Mouse (Mus musculus): ENCODE results near the gene Plekhg5. TPM values are rescaled to one million over a fixed set of nuclear protein-coding genes. Genes with fewer than 3 reads are reported as not detected.

The Plekhg5 gene
- polyA plus RNA-seq, 1 experiment = 11.8 TPM

GRCm38 (mm10) chr4:152151451-152151965, 79.2 kb downstream of the Plekhg5 start:
- WGBS = 51% methylated on average over 7 of the region's 7 CpGs
- TF ChIP-seq CTCF (IDR thresholded peaks at IDR 0.05; ENCODE audit: borderline replicate concordance, insufficient read depth, low read depth, low read length) (no peak), POLR2A (IDR thresholded peaks at IDR 0.05; ENCODE audit: borderline replicate concordance, insufficient read depth, low read length) (no peak)
- Histone ChIP-seq H3K4me3 (replicated peaks; ENCODE audit: insufficient read depth, low read depth, low read length) (no peak overlapping the region), H3K27ac (ENCODE audit: insufficient read depth, low read length) (no peak overlapping the region), H3K4me1 (ENCODE audit: control insufficient read depth, insufficient read depth, low read length) (no peaks in the 10 kb centered on the region), H3K27me3 (ENCODE audit: control insufficient read depth, insufficient read depth, low read length) (peaks cover 3% of the 10 kb centered on the region; the same call in 1 of the 2 replicates)
- no peak for DNase-seq

- Histone ChIP-seq H3K4me1 (ENCODE audit: control insufficient read depth, insufficient read depth, low read length) (no peaks in the 10 kb centered on the region), H3K27ac (ENCODE audit: insufficient read depth, low read length) (no peak within 1 kb of the TSS), H3K27me3 (ENCODE audit: control insufficient read depth, insufficient read depth, low read length) (peaks cover 3% of the 10 kb centered on the region; the same call in 1 of the 2 replicates), H3K4me3 (replicated peaks; ENCODE audit: insufficient read depth, low read depth, low read length) (no peak within 1 kb of the TSS)
- no peak for TF ChIP-seq POLR2A (IDR thresholded peaks at IDR 0.05; ENCODE audit: borderline replicate concordance, insufficient read depth, low read length)
- TF ChIP-seq CTCF (IDR thresholded peaks at IDR 0.05; ENCODE audit: borderline replicate concordance, insufficient read depth, low read depth, low read length) = no peak
- no peak for DNase-seq
- WGBS = 4% methylated on average over 57 of the region's 57 CpGs
Measured at GRCm38 (mm10) chr4:152151966-152152544, 79.8 kb downstream of the Plekhg5 start, which contains the start of gene Espn. Gene Espn (minus strand): TSS chr4:152152371.

GRCm38 (mm10) chr4:152153771-152154177, 81.5 kb downstream of the Plekhg5 start:
- peak; percentile 35 to 67 for DNase-seq
- Histone ChIP-seq H3K27ac (ENCODE audit: insufficient read depth, low read length) (no peak overlapping the region), H3K4me3 (replicated peaks; ENCODE audit: insufficient read depth, low read depth, low read length) (no peak overlapping the region), H3K4me1 (ENCODE audit: control insufficient read depth, insufficient read depth, low read length) (no peaks in the 10 kb centered on the region), H3K27me3 (ENCODE audit: control insufficient read depth, insufficient read depth, low read length) (peaks cover 4% of the 10 kb centered on the region; the same call in 1 of the 2 replicates)
- TF ChIP-seq CTCF (IDR thresholded peaks at IDR 0.05; ENCODE audit: borderline replicate concordance, insufficient read depth, low read depth, low read length) = peak; percentile 78; the same call in 1 of the 2 replicates
- TF ChIP-seq POLR2A (IDR thresholded peaks at IDR 0.05; ENCODE audit: borderline replicate concordance, insufficient read depth, low read length) = no peak
- 4% methylated on average over 23 of the region's 23 CpGs for WGBS

GRCm38 (mm10) chr4:152155019-152155418, 82.7 kb downstream of the Plekhg5 start:
- Histone ChIP-seq H3K27me3 (ENCODE audit: control insufficient read depth, insufficient read depth, low read length) (peaks cover 4% of the 10 kb centered on the region; the same call in 1 of the 2 replicates), H3K4me3 (replicated peaks; ENCODE audit: insufficient read depth, low read depth, low read length) (no peak overlapping the region), H3K27ac (ENCODE audit: insufficient read depth, low read length) (no peak overlapping the region), H3K4me1 (ENCODE audit: control insufficient read depth, insufficient read depth, low read length) (no peaks in the 10 kb centered on the region)
- no peak for DNase-seq
- no peak for TF ChIP-seq POLR2A (IDR thresholded peaks at IDR 0.05; ENCODE audit: borderline replicate concordance, insufficient read depth, low read length)
- TF ChIP-seq CTCF (IDR thresholded peaks at IDR 0.05; ENCODE audit: borderline replicate concordance, insufficient read depth, low read depth, low read length) = no peak
- 82% methylated on average over 4 of the region's 4 CpGs for WGBS

GRCm38 (mm10) chr4:152157779-152158584, 85.7 kb downstream of the Plekhg5 start:
- 17% methylated on average over 21 of the region's 21 CpGs for WGBS
- Histone ChIP-seq H3K27me3 (ENCODE audit: control insufficient read depth, insufficient read depth, low read length) (peaks cover 3% of the 10 kb centered on the region; the same call in 1 of the 2 replicates), H3K4me1 (ENCODE audit: control insufficient read depth, insufficient read depth, low read length) (no peaks in the 10 kb centered on the region), H3K4me3 (replicated peaks; ENCODE audit: insufficient read depth, low read depth, low read length) (no peak overlapping the region), H3K27ac (ENCODE audit: insufficient read depth, low read length) (no peak overlapping the region)
- TF ChIP-seq CTCF (IDR thresholded peaks at IDR 0.05; ENCODE audit: borderline replicate concordance, insufficient read depth, low read depth, low read length) = peak; percentile 65
- no peak for TF ChIP-seq POLR2A (IDR thresholded peaks at IDR 0.05; ENCODE audit: borderline replicate concordance, insufficient read depth, low read length)
- DNase-seq = peak in 1 of 2 experiments; percentile 48

GRCm38 (mm10) chr4:152158585-152159284, 86.4 kb downstream of the Plekhg5 start, which contains the start of gene Hes2:
Gene Hes2 (plus strand): TSS chr4:152158867.
- DNase-seq = no peak
- WGBS = 3% methylated on average over 35 of the region's 35 CpGs
- peaks cover 3% of the 10 kb centered on the region; the same call in 1 of the 2 replicates for H3K27me3 ChIP-seq (ENCODE audit: control insufficient read depth, insufficient read depth, low read length)
- no peak within 1 kb of the TSS for H3K4me3 ChIP-seq (replicated peaks; ENCODE audit: insufficient read depth, low read depth, low read length)
- H3K27ac ChIP-seq (ENCODE audit: insufficient read depth, low read length) = no peak within 1 kb of the TSS
- H3K4me1 ChIP-seq (ENCODE audit: control insufficient read depth, insufficient read depth, low read length) = no peaks in the 10 kb centered on the region
- no peak for TF ChIP-seq POLR2A (IDR thresholded peaks at IDR 0.05; ENCODE audit: borderline replicate concordance, insufficient read depth, low read length)
- no peak for TF ChIP-seq CTCF (IDR thresholded peaks at IDR 0.05; ENCODE audit: borderline replicate concordance, insufficient read depth, low read depth, low read length)

- TF ChIP-seq CTCF (IDR thresholded peaks at IDR 0.05; ENCODE audit: borderline replicate concordance, insufficient read depth, low read depth, low read length) (no peak), POLR2A (IDR thresholded peaks at IDR 0.05; ENCODE audit: borderline replicate concordance, insufficient read depth, low read length) (no peak)
- DNase-seq = no peak
- Histone ChIP-seq H3K4me1 (ENCODE audit: control insufficient read depth, insufficient read depth, low read length) (no peaks in the 10 kb centered on the region), H3K27me3 (ENCODE audit: control insufficient read depth, insufficient read depth, low read length) (peaks cover 3% of the 10 kb centered on the region; the same call in 1 of the 2 replicates), H3K4me3 (replicated peaks; ENCODE audit: insufficient read depth, low read depth, low read length) (no peak overlapping the region), H3K27ac (ENCODE audit: insufficient read depth, low read length) (no peak overlapping the region)
- 2% methylated on average over 19 of the region's 19 CpGs for WGBS
Measured at GRCm38 (mm10) chr4:152159285-152159678, 87.0 kb downstream of the Plekhg5 start.

Data from cerebellum, adult 2 months (tissue).